Mouse (Mus musculus) liver, postnatal 0 days (tissue): ENCODE measurements at regions not wholly inside any gene's neighbourhood (a gene's known extent, or its start where the extent isn't known, plus 50 kb on each side); places are given as distances from the start of the nearest gene placed in this dataset.

ENCODE experiments used
- CTCF ChIP-seq: sonication (generic); IDR thresholded peaks from 2 replicates; pipeline ENCODE4 v1.5.1; 2016; ENCODE audit warnings: antibody characterized with exemption, low read depth
- EP300 ChIP-seq: IDR thresholded peaks from 2 replicates; pipeline ENCODE4 v1.6.1; 2016; ENCODE audit warnings: antibody characterized with exemption, low read depth, mild to moderate bottlenecking

DNA sequence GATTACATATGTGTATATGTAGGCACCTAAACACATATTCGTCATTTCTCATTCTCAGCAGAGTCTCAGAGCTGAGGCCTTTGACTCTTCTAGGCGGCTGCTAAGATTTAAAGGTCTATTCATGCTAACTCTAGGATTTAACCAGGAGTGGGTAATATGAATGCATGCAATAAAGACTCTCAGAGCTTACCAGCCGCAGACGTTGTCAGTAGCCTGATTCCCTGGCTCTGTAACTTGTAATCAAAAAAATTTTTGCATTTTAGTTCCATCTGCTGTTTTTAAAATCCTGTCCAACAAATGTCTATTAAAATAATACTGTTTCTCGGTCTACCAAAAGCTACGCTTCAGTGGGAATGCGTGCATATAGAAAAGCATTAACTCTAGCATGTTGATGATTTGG lies 132.4 kb downstream of the Snx10 start:
- TF ChIP-seq CTCF (no peak), EP300 (no peak)
